Mouse (Mus musculus) CH12.LX (cell line): Measurements from ENCODE around the gene Ackr2. TPM values are rescaled to one million over a fixed set of nuclear protein-coding genes. Genes with fewer than 3 reads are reported as not detected.

Experiments
- DNase-seq: peaks from one replicate; pipeline ENCODE4 v3.0.0-alpha.2; 2013; ENCODE audit errors: extremely low read depth
- H3K27ac ChIP-seq: 2 replicates; pipeline ENCODE4 v1.5.1; 2012; ENCODE audit warnings: low read depth, mild to moderate bottlenecking, control low read depth, moderate library complexity; ENCODE audit not compliant: insufficient read depth
- H3K27me3 ChIP-seq: replicated peaks from 2 replicates; pipeline ENCODE3; 2012; ENCODE audit warnings: inconsistent platforms
- H3K36me3 ChIP-seq, 2 experiments: replicated peaks in 1 of 2; 2 replicates each; pipeline versions ENCODE3 to v1.6.1; 2012; ENCODE audit warnings: inconsistent platforms in 1 of 2, low read length in 1 of 2, mild to moderate bottlenecking in 1 of 2, mixed read lengths in 1 of 2, moderate library complexity in 1 of 2; ENCODE audit not compliant: control insufficient read depth in 1 of 2, insufficient read depth in 1 of 2
- H3K4me1 ChIP-seq, 2 experiments: 2 replicates each; pipeline ENCODE4 v1.6.1; 2012; ENCODE audit warnings: inconsistent platforms in 1 of 2, moderate library complexity in 1 of 2; ENCODE audit not compliant: insufficient read depth in 2 of 2, control insufficient read depth in 1 of 2
- H3K4me2 ChIP-seq: 2 replicates; pipeline ENCODE4 v1.6.1; 2012; ENCODE audit warnings: low read depth, mild to moderate bottlenecking, control low read depth; ENCODE audit not compliant: poor library complexity, insufficient read depth, severe bottlenecking
- H3K4me3 ChIP-seq, 3 experiments: fragments of 150-350 bp in 1 of 3; sonication (generic) in 1 of 3; replicated peaks in 1 of 3; 2 replicates each; pipeline versions ENCODE3 to v1.5.1; 2011 to 2012; ENCODE audit warnings: low read depth in 2 of 3, low read length in 2 of 3, mild to moderate bottlenecking in 2 of 3, moderate library complexity in 2 of 3, control low read depth in 1 of 3, improper control_type of control experiment in 1 of 3, inconsistent platforms in 1 of 3, mixed read lengths in 1 of 3; ENCODE audit not compliant: poor library complexity in 1 of 3
- H3K79me2 ChIP-seq: replicated peaks from 2 replicates; pipeline ENCODE4 v1.6.1; 2012; ENCODE audit warnings: mild to moderate bottlenecking, moderate library complexity; ENCODE audit not compliant: control insufficient read depth, poor library complexity, insufficient read depth, severe bottlenecking; ENCODE audit errors: extremely low read depth
- H3K9ac ChIP-seq: 2 replicates; pipeline ENCODE4 v1.6.1; 2012; ENCODE audit warnings: low read depth, mild to moderate bottlenecking, control low read depth, moderate library complexity; ENCODE audit not compliant: insufficient read depth
- H3K9me3 ChIP-seq: replicated peaks from 2 replicates; pipeline ENCODE3; 2012; ENCODE audit warnings: low read length, inconsistent platforms, mixed read lengths
- CHD1 ChIP-seq: IDR thresholded peaks from 2 replicates; pipeline ENCODE4 v1.6.1; 2012; ENCODE audit warnings: low read depth, low read length, improper control_type of control experiment, inconsistent platforms
- E2F4 ChIP-seq: IDR thresholded peaks from 2 replicates; pipeline ENCODE4 v1.6.1; 2011; ENCODE audit warnings: low read depth, low read length, improper control_type of control experiment; ENCODE audit not compliant: insufficient replicate concordance
- ELF1 ChIP-seq: IDR thresholded peaks from 2 replicates; pipeline ENCODE4 v1.6.1; 2014; ENCODE audit warnings: low read depth, mild to moderate bottlenecking, inconsistent platforms, low read length, improper control_type of control experiment
- EP300 ChIP-seq: IDR thresholded peaks from 2 replicates; pipeline ENCODE4 v1.6.1; 2011; ENCODE audit warnings: low read length, improper control_type of control experiment
- IRF4 ChIP-seq: IDR thresholded peaks from 2 replicates; pipeline ENCODE4 v1.6.1; 2014; ENCODE audit warnings: low read depth, mild to moderate bottlenecking, inconsistent platforms, low read length, improper control_type of control experiment
- JUN ChIP-seq: IDR thresholded peaks from 2 replicates; pipeline ENCODE4 v1.6.1; 2011; ENCODE audit warnings: low read depth, mild to moderate bottlenecking, low read length, improper control_type of control experiment, moderate library complexity; ENCODE audit not compliant: insufficient read depth
- JUND ChIP-seq: conservative IDR thresholded peaks from 2 replicates; pipeline ENCODE4 v1.6.1; 2011; ENCODE audit warnings: low read depth, low read length, improper control_type of control experiment
- MAX ChIP-seq: IDR thresholded peaks from 2 replicates; pipeline ENCODE4 v1.6.1; 2011; ENCODE audit warnings: low read length, improper control_type of control experiment
- MAZ ChIP-seq: IDR thresholded peaks from 2 replicates; pipeline ENCODE4 v1.6.1; 2012; ENCODE audit warnings: low read depth, mild to moderate bottlenecking, inconsistent platforms, low read length, improper control_type of control experiment, moderate library complexity
- MEF2A ChIP-seq: IDR thresholded peaks from 2 replicates; pipeline ENCODE4 v1.6.1; 2014; ENCODE audit warnings: low read depth, mild to moderate bottlenecking, inconsistent platforms, low read length, improper control_type of control experiment, borderline replicate concordance
- MXI1 ChIP-seq: IDR thresholded peaks from 2 replicates; pipeline ENCODE4 v1.6.1; 2011; ENCODE audit warnings: mild to moderate bottlenecking, low read depth, low read length, improper control_type of control experiment
- NRF1 ChIP-seq: IDR thresholded peaks from 2 replicates; pipeline ENCODE4 v1.6.1; 2014; ENCODE audit warnings: low read depth, mild to moderate bottlenecking, inconsistent platforms, low read length, improper control_type of control experiment, moderate library complexity
- POLR2A ChIP-seq: IDR thresholded peaks from 2 replicates; pipeline ENCODE4 v1.6.1; 2011; ENCODE audit warnings: low read depth, mild to moderate bottlenecking, improper control_type of control experiment, low read length
- RAD21 ChIP-seq: IDR thresholded peaks from 2 replicates; pipeline ENCODE4 v1.6.1; 2011; ENCODE audit warnings: low read depth, mild to moderate bottlenecking, low read length, improper control_type of control experiment, moderate library complexity
- SMC3 ChIP-seq: IDR thresholded peaks from 2 replicates; pipeline ENCODE4 v1.6.1; 2011; ENCODE audit warnings: low read depth, low read length, improper control_type of control experiment
- TBP ChIP-seq: conservative IDR thresholded peaks from 2 replicates; pipeline ENCODE4 v1.6.1; 2011; ENCODE audit warnings: low read depth, low read length, improper control_type of control experiment
- USF2 ChIP-seq: conservative IDR thresholded peaks from 2 replicates; pipeline ENCODE4 v1.6.1; 2011; ENCODE audit warnings: low read depth, low read length, improper control_type of control experiment
- ZKSCAN1 ChIP-seq: IDR thresholded peaks from 2 replicates; pipeline ENCODE4 v1.6.1; 2012; ENCODE audit warnings: low read depth, inconsistent platforms, low read length, improper control_type of control experiment, borderline replicate concordance
- dilution Hi-C: fragments of 300-500 bp; cut with MboI; formaldehyde crosslinking; loops from 2 replicates; pipeline ENCODE4 v1.14.3; 2020; ENCODE audit warnings: low sequenced_read_pairs; ENCODE audit not compliant: extremely low pct_unique_long_range_greater_than_20kb, extremely low pct_ligation_motif_present
- in situ Hi-C: fragments of 300-500 bp; cut with MboI; formaldehyde crosslinking; loops from 3 replicates; pipeline ENCODE4 v1.14.3; 2019; ENCODE audit warnings: low sequenced_read_pairs, low pct_ligation_motif_present, low pct_unique_long_range_greater_than_20kb, mixed read lengths
- polyA plus RNA-seq: library from polyadenylated mRNA; unstranded; fragments of >175 nt; gene quantifications from 2 replicates; pipeline ENCODE4 v1.2.1, GENCODE M21; 2012; ENCODE audit warnings: low read depth; ENCODE audit not compliant: insufficient read length
- total RNA-seq, 2 experiments: library from RNA; depleted of rRNA; stranded (reverse); fragments of 300-350 nt in 1 of 2; fragments of >200 nt in 1 of 2; gene quantifications; 2 replicates each; pipeline ENCODE4 v1.2.3; 2012 to 2014

Gene Ackr2
- total and polyA plus RNA-seq, 3 experiments: 2.9 to 13.9 (median 9.8) TPM

DNA sequence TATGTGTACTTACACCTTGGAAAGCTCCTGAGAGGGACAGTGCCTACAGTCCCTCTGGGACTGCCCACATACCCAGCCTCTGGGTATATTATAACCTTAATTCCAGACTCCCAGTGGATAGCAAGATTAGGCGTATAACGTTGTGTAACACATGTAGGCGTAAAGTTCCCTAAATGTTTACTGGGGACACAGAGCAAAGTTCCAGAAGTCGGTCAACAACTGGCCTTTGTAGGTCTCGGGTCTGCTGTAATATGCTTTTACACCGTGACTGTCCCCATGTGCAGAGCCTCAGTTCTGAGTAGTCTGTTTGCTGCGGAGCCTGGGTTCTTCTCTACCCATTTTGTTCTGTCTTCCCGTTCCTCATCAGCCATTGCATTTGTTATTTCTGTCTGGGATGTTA lies 25.3 kb downstream of the Ackr2 start:
- no peak for TF ChIP-seq JUN
- no peak for TF ChIP-seq IRF4
- no peak for TF ChIP-seq SMC3

GRCm38 (mm10) chr9:121923906-121924305 lies 25.8 kb downstream of the Ackr2 start:
- no peak overlapping the region for H3K9ac ChIP-seq
- DNase-seq: no peak
- no peak overlapping the region for H3K4me2 ChIP-seq
- dilution Hi-C loops: no loop called here
- no peaks in the 10 kb centered on the region for H3K27me3 ChIP-seq
- peaks cover 5% of the 10 kb centered on the region for H3K9me3 ChIP-seq
- no peaks in the 10 kb centered on the region for H3K79me2 ChIP-seq
- H3K36me3 ChIP-seq: no peaks in the 10 kb centered on the region
- no peak for TF ChIP-seq POLR2A
- no peak for TF ChIP-seq EP300
- no peak for TF ChIP-seq MAZ
- no peak for TF ChIP-seq MXI1
- no peak for TF ChIP-seq ZKSCAN1
- no peak for TF ChIP-seq ELF1
- no peak for TF ChIP-seq MAX
- TF ChIP-seq CHD1: no peak
- no peak for TF ChIP-seq MEF2A
- TF ChIP-seq USF2: no peak
- no peak for TF ChIP-seq SMC3
- no peak for TF ChIP-seq NRF1
- no peak for TF ChIP-seq E2F4
- no peak for TF ChIP-seq JUND
- no peak for TF ChIP-seq RAD21
- TF ChIP-seq TBP: no peak
- no peak for TF ChIP-seq IRF4
- TF ChIP-seq, all 38 proteins: peak for 0
- peaks cover 35 to 65% of the 10 kb centered on the region in 2 experiments for H3K4me1 ChIP-seq
- no peak overlapping the region for H3K27ac ChIP-seq
- no peak overlapping the region for H3K4me3 ChIP-seq
- in situ Hi-C loops: no loop called here

More for the DNA sequence above, 25.3 kb downstream of the Ackr2 start:
- H3K27ac ChIP-seq: no peak overlapping the region
- no peak overlapping the region for H3K4me3 ChIP-seq
- dilution Hi-C loops: no loop called here
- in situ Hi-C loops: no loop called here
- H3K36me3 ChIP-seq: no peaks in the 10 kb centered on the region
- H3K79me2 ChIP-seq: no peaks in the 10 kb centered on the region
- H3K4me1 ChIP-seq: peaks cover 37 to 65% of the 10 kb centered on the region in 2 experiments
- no peak for DNase-seq
- H3K27me3 ChIP-seq: no peaks in the 10 kb centered on the region
- H3K4me2 ChIP-seq: no peak overlapping the region
- H3K9me3 ChIP-seq: peaks cover 5% of the 10 kb centered on the region
- no peak overlapping the region for H3K9ac ChIP-seq
